Mouse (Mus musculus) naive thymus-derived CD4-positive, alpha-beta T cell, adult 2 months (primary cell): ENCODE measurements around the gene Gse1.
"Not testable (repeated sequence)": the region's sequence is repeated elsewhere in the genome, so short reads cannot be mapped to it uniquely, and the experiment has no call there.

ENCODE experiments used
- DNase-seq: peaks from one replicate; pipeline ENCODE4 v3.0.0-alpha.2; 2011; ENCODE audit warnings: low read depth

Gene Gse1

GRCm38 (mm10) chr8:120324555-120324954, 96.3 kb downstream of the Gse1 start:
- no peak for DNase-seq

- DNase-seq, result no peak
Measured at GRCm38 (mm10) chr8:120325172-120325767, 97.0 kb downstream of the Gse1 start.

- peak; percentile 27 for DNase-seq
Measured at GRCm38 (mm10) chr8:120327131-120327554, 98.9 kb downstream of the Gse1 start.

GRCm38 (mm10) chr8:120328361-120329022, 100.2 kb downstream of the Gse1 start:
- DNase-seq, result no peak

GRCm38 (mm10) chr8:120329030-120329748, 100.9 kb downstream of the Gse1 start:
- DNase-seq, result no peak

GRCm38 (mm10) chr8:120331027-120331426, 102.8 kb downstream of the Gse1 start:
- no peak for DNase-seq

- peak; percentile 53 for DNase-seq
Measured at GRCm38 (mm10) chr8:120332379-120333229, 104.3 kb downstream of the Gse1 start.

- no peak for DNase-seq
Measured at GRCm38 (mm10) chr8:120333681-120334080, 105.4 kb downstream of the Gse1 start.

- not testable (repeated sequence) for DNase-seq
Measured at GRCm38 (mm10) chr8:120334261-120334660, 106.0 kb downstream of the Gse1 start.

GRCm38 (mm10) chr8:120334878-120335261, 106.6 kb downstream of the Gse1 start:
- DNase-seq, result no peak

- DNase-seq, result peak; percentile 15
Measured at GRCm38 (mm10) chr8:120335262-120336086, 107.2 kb downstream of the Gse1 start.

- DNase-seq, result no peak
Measured at GRCm38 (mm10) chr8:120336087-120336380, 107.8 kb downstream of the Gse1 start.

- DNase-seq, result no peak
Measured at GRCm38 (mm10) chr8:120336909-120337555, 108.8 kb downstream of the Gse1 start.

GRCm38 (mm10) chr8:120337627-120338026, 109.4 kb downstream of the Gse1 start:
- DNase-seq, result no peak

- no peak for DNase-seq
Measured at GRCm38 (mm10) chr8:120338678-120339077, 110.4 kb downstream of the Gse1 start.

GRCm38 (mm10) chr8:120339743-120340142, 111.5 kb downstream of the Gse1 start:
- no peak for DNase-seq

GRCm38 (mm10) chr8:120341124-120341523, 112.9 kb downstream of the Gse1 start:
- no peak for DNase-seq

GRCm38 (mm10) chr8:120342847-120343548, 114.7 kb downstream of the Gse1 start:
- DNase-seq, result no peak

- DNase-seq, result no peak
Measured at GRCm38 (mm10) chr8:120343582-120343981, 115.3 kb downstream of the Gse1 start.

GRCm38 (mm10) chr8:120344166-120344565, 115.9 kb downstream of the Gse1 start:
- DNase-seq, result no peak
